Mouse (Mus musculus) heart, embryonic 11.5 days (tissue): Measurements from ENCODE around the gene Cxcl3. TPM values are rescaled to one million over a fixed set of nuclear protein-coding genes. Genes with fewer than 3 reads are reported as not detected.

Experiments
- ATAC-seq: fragments of 200-750 bp; cut with Nextera tagmentation; replicated peaks from 2 replicates; pipeline ENCODE4 v1.8.0; 2017; ENCODE audit warnings: moderate library complexity; ENCODE audit not compliant: insufficient number of reproducible peaks, low FRiP score, low TSS enrichment
- H3K27ac ChIP-seq: fragments of 300-500 bp; sonication (generic); 2 replicates; pipeline ENCODE4 v1.5.1; 2014; ENCODE audit warnings: mild to moderate bottlenecking, low read depth, low read length
- H3K27me3 ChIP-seq: fragments of 300-500 bp; sonication (generic); 2 replicates; pipeline ENCODE4 v1.6.1; 2014; ENCODE audit warnings: mild to moderate bottlenecking, low read length, mixed read lengths; ENCODE audit not compliant: control insufficient read depth, insufficient read depth
- H3K36me3 ChIP-seq: fragments of 300-500 bp; sonication (generic); 2 replicates; pipeline ENCODE4 v1.6.1; 2014; ENCODE audit warnings: mild to moderate bottlenecking, low read length, moderate library complexity, mixed read lengths; ENCODE audit not compliant: control insufficient read depth, insufficient read depth
- H3K4me1 ChIP-seq: fragments of 300-500 bp; sonication (generic); 2 replicates; pipeline ENCODE4 v1.6.1; 2014; ENCODE audit warnings: low read length; ENCODE audit not compliant: control insufficient read depth, insufficient read depth
- H3K4me2 ChIP-seq: fragments of 300-500 bp; sonication (generic); 2 replicates; pipeline ENCODE4 v1.6.1; 2014; ENCODE audit warnings: mild to moderate bottlenecking, moderate library complexity
- H3K4me3 ChIP-seq: fragments of 300-500 bp; sonication (generic); 2 replicates; pipeline ENCODE4 v1.5.1; 2014; ENCODE audit warnings: low read depth, low read length
- H3K9ac ChIP-seq: fragments of 300-500 bp; sonication (generic); 2 replicates; pipeline ENCODE4 v1.6.1; 2014; ENCODE audit warnings: mild to moderate bottlenecking, low read depth, low read length, moderate library complexity
- H3K9me3 ChIP-seq: fragments of 300-500 bp; sonication (generic); replicated peaks from 2 replicates; pipeline ENCODE4 v1.6.1; 2016; ENCODE audit warnings: low read length; ENCODE audit not compliant: control insufficient read depth
- WGBS: fragments of 180-500 bp; shearing (Covaris S2); extraction: QIAGEN DNeasy Blood & Tissue Kit; methylation state at CpG from one replicate; pipeline ENCODE4 v1.1.7; 2014; ENCODE audit not compliant: insufficient replicate concordance; 5-methylcytosine and 5-hydroxymethylcytosine counted together
- microRNA-seq: library from miRNA; unstranded; fragments of <30 nt; microRNA quantifications from one replicate; pipeline ENCODE4, GENCODE M21; 2016; ENCODE audit warnings: borderline number of aligned reads
- polyA plus RNA-seq: library from polyadenylated mRNA; unstranded; fragments of >200 nt; fragmentation: Nextera tagmentation; extraction: Ambion mirVana; gene quantifications from 2 replicates; pipeline ENCODE4 v1.2.1, GENCODE M21; 2014

The Cxcl3 gene
- polyA plus RNA-seq, 1 experiment from 2014 or later, result not detected

DNA sequence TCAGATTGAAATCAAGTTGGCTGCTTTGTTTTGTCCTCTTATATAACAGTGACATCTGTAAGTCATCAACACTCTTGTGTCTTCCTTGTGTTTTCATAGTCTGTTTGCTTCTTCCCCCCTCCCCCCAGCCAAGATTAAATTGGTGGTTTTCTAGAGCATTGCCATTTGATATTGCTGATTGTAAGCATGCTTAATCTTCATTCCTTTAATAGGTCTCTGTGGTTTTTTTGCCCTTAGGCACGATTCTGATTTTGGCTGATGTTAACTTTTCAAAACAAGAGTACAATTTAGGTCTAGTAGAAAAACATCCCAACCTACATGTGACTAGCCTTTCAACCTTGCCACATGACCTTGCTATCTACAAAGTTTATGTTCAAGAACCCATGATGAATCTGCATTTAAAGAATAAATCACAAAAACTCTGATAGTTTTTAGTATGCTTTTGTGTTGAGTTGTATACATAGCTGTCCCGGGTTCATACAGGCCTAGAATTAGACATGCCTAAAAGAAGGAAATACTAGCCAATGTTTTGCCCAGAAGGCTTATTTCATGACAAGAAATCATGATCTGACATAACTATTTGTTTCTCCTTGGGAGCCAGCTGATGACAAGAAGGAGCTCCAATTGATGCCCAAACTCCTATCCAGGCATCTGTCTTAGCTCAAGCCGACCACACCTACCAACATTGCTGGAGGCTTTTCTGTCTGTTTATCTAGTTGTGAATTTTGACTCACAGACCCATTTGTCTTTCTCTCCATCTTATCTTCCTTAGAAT is 21.5 kb downstream of the Cxcl3 start:
- H3K4me2 ChIP-seq, result no peak overlapping the region
- H3K36me3 ChIP-seq, result no peaks in the 10 kb centered on the region
- 76% methylated on average over 3 of the region's 3 CpGs for WGBS

DNA sequence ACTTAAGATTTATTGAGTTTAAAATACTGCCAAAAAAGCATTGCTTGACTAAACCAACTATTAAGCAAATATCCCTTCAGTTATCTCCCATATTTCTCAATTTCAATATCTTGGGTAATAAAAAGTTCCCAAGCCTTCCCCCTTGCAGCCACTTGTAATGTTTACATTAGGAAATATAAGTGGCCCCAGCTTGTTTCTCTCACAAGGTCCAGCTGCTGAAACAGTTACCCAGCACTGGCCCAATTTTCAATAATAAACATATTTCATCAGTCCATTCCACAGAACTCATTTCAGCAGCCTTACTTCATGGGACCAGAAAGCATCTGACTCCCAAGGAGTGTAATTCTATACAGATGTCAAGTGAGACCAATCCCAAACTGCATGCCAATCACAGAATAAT is 33.9 kb downstream of the Cxcl3 start:
- no peaks in the 10 kb centered on the region for H3K4me1 ChIP-seq
- no peak overlapping the region for H3K4me3 ChIP-seq
- no peak overlapping the region for H3K27ac ChIP-seq
- no peaks in the 10 kb centered on the region for H3K9me3 ChIP-seq
- ATAC-seq, result no peak
- H3K9ac ChIP-seq, result no peak overlapping the region
- H3K36me3 ChIP-seq, result no peaks in the 10 kb centered on the region
- no peaks in the 10 kb centered on the region for H3K27me3 ChIP-seq
- no peak overlapping the region for H3K4me2 ChIP-seq

More for the DNA sequence above, 21.5 kb downstream of the Cxcl3 start:
- ATAC-seq, result no peak
- Histone ChIP-seq H3K27me3 (no peaks in the 10 kb centered on the region), H3K9me3 (no peaks in the 10 kb centered on the region), H3K27ac (no peak overlapping the region), H3K9ac (no peak overlapping the region), H3K4me3 (no peak overlapping the region), H3K4me1 (no peaks in the 10 kb centered on the region)

DNA sequence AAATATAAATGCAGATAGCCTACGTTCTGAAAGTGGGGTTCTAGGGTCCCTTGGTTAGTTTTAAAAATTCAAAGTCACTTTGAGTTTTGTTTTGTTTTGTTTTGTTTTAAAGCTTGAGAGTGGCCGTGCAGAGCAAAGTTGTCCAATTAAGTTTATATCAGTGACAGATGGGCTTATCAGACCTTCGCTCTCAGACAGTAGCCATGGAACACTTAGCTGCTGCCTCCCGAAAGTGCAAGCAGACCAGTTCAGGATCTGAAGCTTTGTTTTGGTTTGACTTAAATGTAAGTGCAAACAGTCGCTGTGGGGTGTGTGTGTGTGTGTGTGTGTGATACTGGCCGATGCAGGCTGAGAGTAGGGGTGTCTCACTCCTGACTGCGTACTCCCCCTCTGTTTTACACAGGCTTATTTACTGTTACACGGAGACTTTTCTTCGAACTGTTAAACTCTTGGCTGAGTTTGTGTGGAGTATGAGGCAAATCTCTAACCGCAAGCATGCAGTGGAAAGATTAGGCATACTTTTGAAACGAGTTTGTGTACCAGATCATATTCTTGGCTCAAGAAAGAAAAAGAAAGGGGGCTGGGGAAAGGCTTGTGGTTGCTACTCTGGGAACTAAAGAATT is 46.4 kb downstream of the Cxcl3 start:
- H3K9me3 ChIP-seq, result no peaks in the 10 kb centered on the region
- WGBS, result 55% methylated on average over 11 of the region's 11 CpGs
- H3K4me3 ChIP-seq, result no peak overlapping the region
- no peaks in the 10 kb centered on the region for H3K27me3 ChIP-seq
- no peaks in the 10 kb centered on the region for H3K36me3 ChIP-seq
- H3K4me1 ChIP-seq, result no peaks in the 10 kb centered on the region
- no peak overlapping the region for H3K9ac ChIP-seq
- H3K4me2 ChIP-seq, result no peak overlapping the region
- H3K27ac ChIP-seq, result no peak overlapping the region
- no peak for ATAC-seq

DNA sequence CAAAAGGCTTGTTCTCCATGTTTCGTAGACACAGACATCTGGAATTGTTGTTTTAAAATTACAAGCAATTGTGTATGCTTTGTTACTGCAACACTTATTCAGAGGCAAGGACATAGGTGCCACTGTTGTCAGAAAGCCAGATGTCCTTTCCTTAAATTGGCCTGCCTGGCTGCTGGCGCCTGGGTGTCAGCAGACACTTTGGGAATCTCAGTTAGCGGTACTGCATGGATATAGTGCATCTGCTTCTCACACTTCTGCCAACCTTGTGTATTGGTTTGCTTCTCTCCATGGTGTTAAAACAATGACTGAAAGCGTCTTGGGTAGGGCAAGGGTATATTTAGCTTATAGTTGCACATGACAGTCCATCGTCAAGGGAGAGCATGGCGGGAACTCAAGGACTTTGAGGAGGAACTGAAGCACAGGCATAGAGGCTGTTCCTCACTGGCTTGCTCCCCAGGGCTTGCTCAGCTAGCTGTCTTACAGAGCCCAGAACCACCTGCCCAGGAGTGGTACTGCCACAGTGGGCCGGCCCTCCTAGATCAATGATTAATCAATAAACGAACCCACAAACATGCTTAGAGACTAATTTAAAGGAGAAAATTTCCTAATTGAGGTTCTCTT is 47.0 kb downstream of the Cxcl3 start:
- ATAC-seq, result no peak
- 70% methylated on average over 8 of the region's 8 CpGs for WGBS

DNA sequence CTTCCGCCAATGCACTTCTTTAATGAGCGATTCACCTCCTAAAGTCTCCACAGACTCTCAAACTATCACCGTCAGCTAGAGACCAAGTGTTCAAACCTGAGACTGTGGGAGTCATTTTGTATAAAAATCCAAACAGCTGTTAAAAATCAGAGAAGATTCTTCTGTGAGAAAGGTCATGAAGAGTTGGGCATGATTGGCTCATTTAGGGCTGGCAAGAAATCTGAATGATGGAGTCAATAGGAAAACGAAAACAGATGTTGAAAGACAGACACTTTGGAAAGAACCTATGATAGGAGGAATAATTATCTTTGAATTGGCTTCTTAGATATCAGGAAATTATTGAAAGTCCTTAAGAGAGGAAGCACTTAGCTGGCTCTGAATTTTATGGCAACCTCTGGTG is 48.5 kb downstream of the Cxcl3 start:
- Histone ChIP-seq H3K4me1 (no peaks in the 10 kb centered on the region), H3K4me2 (no peak overlapping the region), H3K9ac (no peak overlapping the region), H3K4me3 (no peak overlapping the region), H3K36me3 (no peaks in the 10 kb centered on the region), H3K9me3 (no peaks in the 10 kb centered on the region), H3K27me3 (no peaks in the 10 kb centered on the region), H3K27ac (no peak overlapping the region)
- 76% methylated on average over 4 of the region's 4 CpGs for WGBS
- no peak for ATAC-seq

More for the DNA sequence above, 47.0 kb downstream of the Cxcl3 start:
- Histone ChIP-seq H3K27ac (no peak overlapping the region), H3K27me3 (no peaks in the 10 kb centered on the region), H3K4me2 (no peak overlapping the region), H3K9ac (no peak overlapping the region), H3K36me3 (no peaks in the 10 kb centered on the region), H3K4me1 (no peaks in the 10 kb centered on the region), H3K9me3 (no peaks in the 10 kb centered on the region), H3K4me3 (no peak overlapping the region)

DNA sequence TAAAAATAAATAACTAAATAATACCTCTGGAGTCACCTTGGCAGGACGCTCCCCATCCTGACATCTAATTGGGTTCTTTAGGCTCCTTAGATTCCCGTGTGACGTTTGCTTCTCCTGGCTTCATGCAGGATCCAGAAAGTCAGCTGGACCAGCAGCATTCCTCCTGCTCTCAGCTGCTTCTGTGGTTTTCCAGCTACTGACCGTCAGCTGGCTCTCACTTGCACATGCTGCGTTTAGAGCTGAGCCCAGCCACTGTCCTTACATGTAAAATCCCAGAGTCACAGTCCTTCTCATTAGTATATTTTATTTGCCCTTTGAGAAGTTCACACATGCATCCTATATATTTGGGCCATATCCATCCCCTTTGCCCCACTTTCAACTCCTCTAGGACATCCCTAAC is 52.7 kb downstream of the Cxcl3 start:
- no peak for ATAC-seq
- H3K9me3 ChIP-seq, result no peaks in the 10 kb centered on the region

More for the DNA sequence above, 52.7 kb downstream of the Cxcl3 start:
- H3K4me3 ChIP-seq, result no peak overlapping the region
- no peak overlapping the region for H3K9ac ChIP-seq
- H3K4me1 ChIP-seq, result no peaks in the 10 kb centered on the region
- H3K27me3 ChIP-seq, result no peaks in the 10 kb centered on the region
- no peaks in the 10 kb centered on the region for H3K36me3 ChIP-seq
- WGBS, result 71% methylated on average over 5 of the region's 5 CpGs
- H3K4me2 ChIP-seq, result no peak overlapping the region
- H3K27ac ChIP-seq, result no peak overlapping the region

Small RNA genes lying within 50 kb of the gene (microRNA-seq; reads per million reads assigned to microRNA genes)
- not detected for gene Gm24322

Other genes with a start within 250 kb of the Cxcl3 start
- gene 5830473C10Rik, start 225.0 kb upstream of the Cxcl3 start, polyA plus RNA-seq, result not detected in 2 replicates
- 0.29 and 0.49 TPM in 2 replicates for gene Rassf6, start 145.4 kb upstream of the Cxcl3 start, polyA plus RNA-seq
- gene Cxcl5, start 26.7 kb upstream of the Cxcl3 start, polyA plus RNA-seq, result 0.51 and 0.53 TPM in 2 replicates
- gene Ppbp, start 17.6 kb upstream of the Cxcl3 start, polyA plus RNA-seq, result 28.8 and 32.8 TPM in 2 replicates
- 115 and 125 TPM in 2 replicates for gene Pf4, start 13.7 kb upstream of the Cxcl3 start, polyA plus RNA-seq
- gene Cxcl15, start 8.4 kb downstream of the Cxcl3 start, polyA plus RNA-seq, result 0.39 and 0.73 TPM in 2 replicates
- 0.27 TPM in 1 of 2 replicates, not detected in the other for gene Cxcl1, start 105.1 kb downstream of the Cxcl3 start, polyA plus RNA-seq
- not detected in 2 replicates for gene Cxcl2, start 117.8 kb downstream of the Cxcl3 start, polyA plus RNA-seq
- gene Mthfd2l, start 145.0 kb downstream of the Cxcl3 start, polyA plus RNA-seq, result 32.5 and 33.3 TPM in 2 replicates
- gene Epgn, start 241.4 kb downstream of the Cxcl3 start, polyA plus RNA-seq, result 0.15 and 0.19 TPM in 2 replicates